Mouse (Mus musculus): ENCODE measurements around the gene Dpp4. TPM values are rescaled to one million over a fixed set of nuclear protein-coding genes. Genes with fewer than 3 reads are reported as not detected.

Dpp4 gene
- polyA plus RNA-seq, 1 experiment, result 1.9 TPM

- DNase-seq (ENCODE audit: extremely low spot score in 1 of 2, low spot score in 1 of 2), result no peak
Measured at GRCm38 (mm10) chr2:62363606-62364005, 48.4 kb downstream of the Dpp4 start.

GRCm38 (mm10) chr2:62362211-62362610 is 49.8 kb downstream of the Dpp4 start:
- DNase-seq (ENCODE audit: extremely low spot score in 1 of 2, low spot score in 1 of 2), result no peak

DNA sequence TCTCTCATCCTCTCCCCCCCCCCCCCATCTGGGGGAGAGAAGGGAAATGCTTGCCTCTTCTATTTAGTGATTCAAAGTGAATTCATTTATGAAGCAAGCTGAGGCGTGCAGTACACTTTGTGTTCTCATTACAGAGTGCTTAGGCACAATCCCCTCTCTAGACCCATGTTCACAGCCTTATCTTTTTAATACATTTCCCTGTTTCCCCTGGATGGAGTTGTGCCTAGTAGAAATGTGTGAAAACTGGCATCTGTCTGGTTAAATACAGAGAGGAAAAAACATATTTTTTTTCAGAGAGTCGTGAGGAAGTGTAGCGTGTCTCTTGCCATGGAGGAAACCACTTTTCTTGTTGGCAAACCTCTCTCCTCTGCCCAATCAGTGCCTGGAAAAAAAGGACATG is 50.5 kb downstream of the Dpp4 start:
- peak in 1 of 2 experiments; percentile 52 for DNase-seq (ENCODE audit: extremely low spot score in 1 of 2, low spot score in 1 of 2)

DNA sequence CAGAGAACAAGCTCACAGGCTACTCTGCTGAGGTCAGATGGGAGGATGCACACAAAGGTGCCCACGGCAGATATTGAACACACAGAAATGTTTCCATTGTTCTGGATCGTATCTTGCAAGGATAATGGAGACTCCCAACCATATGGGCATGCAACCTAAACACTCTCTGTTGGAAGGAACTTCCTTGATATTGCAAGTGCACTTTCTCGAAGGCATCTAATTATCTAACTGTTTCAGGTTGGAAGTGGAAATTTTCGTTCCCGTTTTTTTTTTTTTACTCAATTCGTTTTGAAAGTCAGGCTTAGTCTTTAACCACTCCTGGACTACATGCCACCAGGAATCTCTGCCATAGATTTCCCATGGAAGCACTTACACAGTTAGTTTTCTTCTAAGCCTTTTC is 51.2 kb downstream of the Dpp4 start:
- no peak for DNase-seq (ENCODE audit: extremely low spot score in 1 of 2, low spot score in 1 of 2)

GRCm38 (mm10) chr2:62357259-62357658 is 54.8 kb downstream of the Dpp4 start:
- peak in 1 of 2 experiments; percentile 45 for DNase-seq (ENCODE audit: extremely low spot score in 1 of 2, low spot score in 1 of 2)

GRCm38 (mm10) chr2:62356606-62357005 is 55.4 kb downstream of the Dpp4 start:
- no peak for DNase-seq (ENCODE audit: extremely low spot score in 1 of 2, low spot score in 1 of 2)

DNA sequence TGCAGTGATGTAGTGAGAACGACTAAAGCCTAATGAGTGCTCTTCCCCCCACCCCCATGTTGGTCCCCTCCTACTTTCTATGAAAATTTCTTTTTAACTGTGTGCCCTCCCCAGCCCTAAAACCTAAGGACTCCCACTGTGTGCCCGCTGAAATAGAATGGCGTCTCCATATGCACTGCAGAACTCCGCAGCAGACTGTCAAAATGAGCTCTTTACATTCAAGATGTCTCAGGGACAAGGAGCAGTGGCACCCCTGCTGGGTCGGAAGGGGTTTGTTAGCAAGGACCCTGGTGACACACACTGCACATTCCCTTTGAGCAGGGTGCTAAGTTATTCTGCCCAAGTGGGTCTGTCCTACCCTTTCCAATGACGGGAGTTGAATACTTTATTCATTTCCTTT is 56.3 kb downstream of the Dpp4 start:
- DNase-seq (ENCODE audit: extremely low spot score in 1 of 2, low spot score in 1 of 2), result no peak

DNA sequence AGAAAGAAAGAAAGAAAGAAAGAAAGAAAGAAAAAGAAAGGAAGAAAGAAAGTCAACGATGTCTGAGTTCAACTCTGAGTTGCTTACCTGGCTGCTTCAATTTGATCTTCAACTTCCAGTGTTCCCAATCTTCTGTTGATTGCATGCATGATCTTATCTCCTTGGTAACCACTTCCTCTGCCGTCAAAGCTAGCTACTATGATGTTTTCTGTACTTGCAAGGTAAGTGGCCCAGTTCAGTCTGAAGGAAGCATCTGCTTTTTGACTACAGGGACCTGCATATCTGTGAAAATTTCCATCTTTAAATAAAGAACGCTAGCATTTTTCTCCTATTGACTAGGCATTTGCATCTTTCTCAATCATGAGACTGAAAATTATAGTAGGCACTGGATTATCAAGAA is 60.0 kb downstream of the Dpp4 start:
- no peak for DNase-seq (ENCODE audit: extremely low spot score in 1 of 2, low spot score in 1 of 2)

DNA sequence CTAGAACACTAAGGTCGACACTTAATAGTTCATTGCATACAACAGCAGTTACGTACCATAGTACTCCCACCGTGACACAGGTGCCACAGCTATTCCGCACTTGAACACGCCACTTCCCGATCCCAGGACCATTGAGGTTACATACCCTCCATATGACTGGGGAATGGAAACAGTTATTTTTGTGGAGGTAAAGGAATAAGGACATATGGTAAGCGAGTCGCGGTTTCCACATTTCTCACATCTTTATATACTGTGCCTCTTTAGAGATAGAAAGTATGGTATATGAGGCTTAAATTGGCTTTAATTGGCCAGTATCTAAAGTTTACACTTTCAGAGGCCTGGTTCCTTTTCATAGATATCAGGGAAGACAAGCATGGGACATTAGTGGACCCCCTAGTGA is 64.3 kb downstream of the Dpp4 start:
- no peak for DNase-seq (ENCODE audit: extremely low spot score in 1 of 2, low spot score in 1 of 2)

DNA sequence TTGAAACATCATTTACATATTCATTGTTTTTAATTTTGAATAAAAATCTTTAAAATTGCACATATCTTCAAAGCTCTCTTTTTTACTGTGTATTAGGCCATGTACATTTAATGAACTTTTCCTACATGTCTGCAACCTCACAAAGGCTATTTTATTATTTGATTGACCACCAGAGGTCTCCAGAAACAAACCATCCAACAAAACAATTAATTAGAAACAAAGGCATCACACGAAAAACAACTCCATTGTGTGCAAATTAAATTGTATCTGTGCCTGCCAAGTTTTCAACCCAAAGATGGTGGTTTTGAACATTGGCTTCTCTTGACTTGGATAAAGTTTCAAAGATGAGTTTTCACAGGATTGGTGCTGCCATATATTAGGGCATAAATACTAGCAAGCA is 65.3 kb downstream of the Dpp4 start:
- DNase-seq (ENCODE audit: extremely low spot score in 1 of 2, low spot score in 1 of 2), result no peak

- no peak for DNase-seq (ENCODE audit: extremely low spot score in 1 of 2, low spot score in 1 of 2)
Measured at GRCm38 (mm10) chr2:62344367-62344766, 67.7 kb downstream of the Dpp4 start.

- peak in 1 of 2 experiments; percentile 63 for DNase-seq (ENCODE audit: extremely low spot score in 1 of 2, low spot score in 1 of 2)
Measured at GRCm38 (mm10) chr2:62341734-62342128, 70.3 kb downstream of the Dpp4 start.

DNA sequence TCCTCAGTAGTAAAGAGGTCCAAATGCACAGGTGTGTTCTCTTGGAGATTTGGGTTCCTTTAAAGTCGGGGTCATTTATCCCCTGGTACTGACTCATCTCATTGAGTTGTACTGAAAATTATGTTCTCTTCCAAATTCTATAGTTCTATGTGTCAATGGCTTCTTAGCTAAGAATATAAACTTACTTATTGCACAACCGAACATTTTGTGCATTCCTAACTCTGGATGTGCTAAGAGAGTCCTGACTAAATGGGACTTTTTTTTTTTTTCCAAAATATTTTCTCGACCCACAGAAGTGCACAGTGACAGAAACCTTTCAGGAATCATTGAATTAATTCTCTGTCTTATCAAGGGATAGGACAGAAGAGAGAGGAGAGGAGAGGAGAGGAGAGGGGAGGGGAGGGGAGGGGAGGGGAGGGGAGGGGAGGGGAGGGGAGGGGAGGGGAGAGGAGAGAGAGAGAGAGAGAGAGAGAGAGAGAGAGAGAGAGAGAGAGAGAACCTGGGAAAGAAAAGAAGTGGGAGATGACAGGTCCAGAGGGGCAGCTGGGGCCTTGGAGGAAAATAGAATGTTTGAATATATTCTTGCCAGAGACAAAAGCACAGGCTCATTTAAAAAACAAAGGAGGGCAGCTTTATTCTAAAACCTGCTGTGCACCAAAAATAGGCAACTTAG is 70.8 kb downstream of the Dpp4 start:
- no peak for DNase-seq (ENCODE audit: extremely low spot score in 1 of 2, low spot score in 1 of 2)

- DNase-seq (ENCODE audit: extremely low spot score in 1 of 2, low spot score in 1 of 2), result peak in 1 of 2 experiments; percentile 37
Measured at GRCm38 (mm10) chr2:62339222-62339944, 72.6 kb downstream of the Dpp4 start.

GRCm38 (mm10) chr2:62337086-62337485 is 74.9 kb downstream of the Dpp4 start:
- no peak for DNase-seq (ENCODE audit: extremely low spot score in 1 of 2, low spot score in 1 of 2)

DNA sequence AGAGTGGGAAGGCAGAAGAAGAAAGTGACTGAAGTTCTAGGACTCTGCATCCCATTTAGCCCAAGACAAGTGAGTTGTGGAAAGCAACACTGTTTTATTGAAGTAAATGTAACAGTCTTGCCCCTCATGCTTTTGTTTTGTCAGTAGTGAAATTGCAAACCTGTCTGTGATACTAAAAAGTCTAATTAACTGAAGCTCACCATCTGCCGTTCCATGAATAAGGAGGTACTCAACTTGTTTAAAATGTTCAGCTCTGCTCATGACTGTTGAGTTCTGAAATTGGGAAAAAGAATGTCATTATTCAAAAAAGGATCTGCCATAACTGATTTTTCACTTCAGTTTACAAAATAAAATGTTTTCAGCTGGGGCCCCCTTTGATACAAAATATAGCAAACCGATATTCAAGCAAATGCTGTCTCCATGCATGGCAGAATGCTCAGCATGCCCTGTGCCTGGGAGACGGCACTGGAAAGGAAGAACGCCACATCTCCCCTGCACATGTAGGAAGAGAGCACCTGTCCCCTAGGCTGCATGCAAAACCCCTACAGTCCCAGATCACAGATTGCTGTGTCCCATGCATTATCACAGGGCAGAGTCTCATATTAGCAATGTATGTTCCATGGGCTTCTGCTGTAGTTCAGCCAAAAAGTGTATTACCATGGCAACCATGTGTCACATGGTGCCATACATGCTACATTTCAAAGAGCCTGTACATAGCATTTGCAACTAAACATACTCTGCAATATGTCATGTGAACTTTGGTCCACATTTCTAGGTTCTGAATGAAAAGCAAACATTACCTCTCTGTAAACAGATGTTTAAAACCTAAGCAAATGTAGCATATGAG is 77.4 kb downstream of the Dpp4 start:
- DNase-seq (ENCODE audit: extremely low spot score in 1 of 2, low spot score in 1 of 2), result no peak

DNA sequence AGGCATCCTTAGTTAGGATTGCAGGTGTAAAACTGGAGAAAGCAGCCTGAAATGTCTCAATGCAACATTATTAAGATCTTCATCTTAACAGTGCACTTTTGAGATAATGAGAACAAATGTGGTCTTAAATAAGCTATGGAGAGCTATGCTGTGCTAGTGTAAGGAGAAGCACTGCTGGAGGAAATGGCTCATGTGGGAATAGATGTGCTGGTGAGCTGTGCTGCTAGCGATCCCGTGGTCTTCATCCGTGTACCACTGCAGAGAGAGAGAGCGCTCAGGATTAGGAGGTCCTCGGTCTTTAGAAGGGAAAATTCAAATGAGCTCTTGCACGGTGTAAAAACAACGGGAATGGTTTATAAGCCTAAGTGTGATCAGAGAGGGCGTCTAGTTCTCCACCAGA is 79.6 kb downstream of the Dpp4 start:
- DNase-seq (ENCODE audit: extremely low spot score in 1 of 2, low spot score in 1 of 2), result no peak

DNA sequence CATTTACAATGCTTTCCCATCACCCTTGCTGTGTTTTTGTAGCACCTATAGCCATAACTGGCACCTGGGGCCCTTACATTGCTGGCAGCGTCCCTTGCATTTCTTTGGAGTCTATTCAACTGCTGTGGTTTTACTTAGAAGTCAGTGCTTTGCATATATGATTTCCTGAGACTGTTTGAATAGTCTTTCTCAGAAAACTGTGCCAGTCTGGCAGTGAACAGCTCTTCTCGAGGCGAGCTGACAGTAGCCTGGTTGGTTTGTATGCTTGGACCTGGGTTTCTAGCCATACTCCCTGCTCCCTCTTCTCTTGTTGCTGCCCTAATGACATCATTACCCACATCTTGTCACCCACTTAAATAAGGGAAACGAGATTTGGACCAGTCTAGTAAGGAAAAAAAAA is 80.1 kb downstream of the Dpp4 start:
- DNase-seq (ENCODE audit: extremely low spot score in 1 of 2, low spot score in 1 of 2), result peak in 1 of 2 experiments; percentile 50

DNA sequence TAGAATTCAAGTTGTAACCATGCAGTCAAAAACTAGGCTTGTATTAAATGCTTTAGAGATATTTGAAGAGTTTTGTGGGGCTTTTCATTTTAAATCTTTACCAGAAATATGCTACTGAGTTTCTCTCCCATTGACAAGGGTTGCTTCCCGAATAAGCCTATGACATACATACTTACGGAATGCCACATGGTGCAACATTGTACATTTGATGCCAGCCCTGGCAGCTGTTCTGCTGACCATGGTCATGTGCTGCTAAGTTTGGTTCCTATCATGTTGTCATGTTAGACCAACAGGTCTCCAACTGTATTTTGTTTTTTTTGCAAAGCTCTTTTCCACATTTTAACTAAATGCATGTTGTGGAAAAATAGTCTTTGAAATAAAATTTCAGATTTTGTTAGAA is 86.6 kb downstream of the Dpp4 start:
- DNase-seq (ENCODE audit: extremely low spot score in 1 of 2, low spot score in 1 of 2), result no peak

DNA sequence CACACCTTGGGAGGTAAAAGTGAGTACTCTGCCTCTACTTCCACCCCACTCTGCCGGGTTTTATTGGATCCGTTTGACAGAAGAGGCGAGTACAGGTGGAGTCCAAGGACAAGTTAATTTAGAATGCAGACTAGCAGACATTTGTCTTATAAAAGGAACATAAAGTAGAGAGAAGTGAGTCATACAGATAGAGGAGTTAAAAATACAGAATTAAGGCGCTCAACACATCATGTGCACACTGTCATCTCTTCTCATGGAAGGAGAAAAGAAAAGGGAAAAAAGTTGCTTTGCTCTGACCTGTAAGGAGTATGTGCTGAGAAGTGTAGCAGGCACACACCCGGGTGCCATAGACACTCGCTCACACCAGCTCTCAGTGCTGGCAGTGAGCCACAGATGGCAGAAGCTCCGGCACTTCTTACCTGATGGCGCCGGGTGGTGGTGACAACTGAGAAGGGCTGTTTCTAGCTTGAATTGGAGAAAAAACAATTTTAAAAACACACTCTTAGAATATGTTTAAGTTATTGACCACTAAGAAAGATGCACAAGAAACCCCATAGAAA is 88.9 kb downstream of the Dpp4 start:
- DNase-seq (ENCODE audit: extremely low spot score in 1 of 2, low spot score in 1 of 2), result peak in 1 of 2 experiments; percentile 51

GRCm38 (mm10) chr2:62319489-62319888 is 92.5 kb downstream of the Dpp4 start:
- no peak for DNase-seq (ENCODE audit: extremely low spot score in 1 of 2, low spot score in 1 of 2)

All from frontal cortex, adult 2 months (tissue).